Mouse (Mus musculus): ENCODE results near the gene Ccdc160.

Gene Ccdc160

DNA sequence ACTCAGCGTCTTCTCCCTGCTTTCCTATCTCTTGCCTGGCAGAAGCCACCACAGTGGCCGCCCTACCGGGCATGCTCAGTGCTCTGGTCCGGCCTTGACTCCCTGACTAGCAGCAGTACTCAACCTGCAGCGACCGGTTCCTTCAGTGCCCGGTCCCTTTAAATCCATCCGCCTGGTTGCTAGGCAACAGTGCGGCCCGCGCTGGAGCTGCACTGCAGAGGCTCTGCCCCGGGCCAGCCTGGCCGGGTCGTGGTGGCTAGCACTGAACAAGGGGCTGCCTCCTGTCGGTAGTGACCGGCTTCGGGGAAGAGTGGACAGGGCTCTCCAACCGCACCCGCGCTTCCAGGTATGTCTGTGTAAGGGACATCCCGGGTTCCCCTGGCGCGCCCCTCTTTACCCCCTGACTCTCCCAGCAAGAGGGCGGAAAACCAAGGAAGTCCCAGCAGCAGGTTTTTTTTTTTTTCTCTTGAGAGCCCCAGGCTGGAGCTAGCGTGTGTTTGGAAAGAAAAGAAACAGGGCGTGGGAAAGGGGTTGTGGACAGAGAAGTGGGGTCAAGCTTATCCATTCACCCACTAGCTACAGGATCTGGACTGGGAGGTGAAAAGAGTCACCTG is at the start of gene Ccdc160:
Ccdc160 (plus strand) TSS at position 221 of the 614 bp plus-strand sequence.
- no peak for DNase-seq

DNA sequence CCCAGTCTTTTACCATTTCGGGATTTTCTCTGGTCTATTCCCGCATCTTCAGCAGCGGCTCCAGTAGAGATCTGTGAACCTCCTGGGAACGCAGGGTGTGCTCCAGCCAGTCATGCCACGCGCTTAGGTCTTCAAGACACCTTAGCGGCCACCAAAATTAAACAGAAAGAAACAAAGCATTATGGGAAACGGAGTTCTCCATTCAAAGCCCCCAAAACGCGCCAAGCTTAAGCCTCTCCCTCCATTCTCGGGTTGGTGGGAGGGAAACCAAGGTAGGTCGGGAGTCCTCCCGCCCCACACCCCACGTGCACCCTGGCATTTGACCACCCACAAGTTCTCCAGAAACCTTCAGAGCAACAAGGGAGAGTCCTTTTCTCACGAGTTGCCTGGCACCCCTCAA is 47.2 kb upstream of the Ccdc160 start:
- no peak for DNase-seq

- DNase-seq = peak; percentile 45 to 63
These were observed 46.6 kb upstream of the Ccdc160 start for GRCm38 (mm10) chrX:52744201-52745051.

GRCm38 (mm10) chrX:52745462-52745861 is 45.5 kb upstream of the Ccdc160 start:
- peak in 1 of 2 experiments; percentile 16 for DNase-seq

DNA sequence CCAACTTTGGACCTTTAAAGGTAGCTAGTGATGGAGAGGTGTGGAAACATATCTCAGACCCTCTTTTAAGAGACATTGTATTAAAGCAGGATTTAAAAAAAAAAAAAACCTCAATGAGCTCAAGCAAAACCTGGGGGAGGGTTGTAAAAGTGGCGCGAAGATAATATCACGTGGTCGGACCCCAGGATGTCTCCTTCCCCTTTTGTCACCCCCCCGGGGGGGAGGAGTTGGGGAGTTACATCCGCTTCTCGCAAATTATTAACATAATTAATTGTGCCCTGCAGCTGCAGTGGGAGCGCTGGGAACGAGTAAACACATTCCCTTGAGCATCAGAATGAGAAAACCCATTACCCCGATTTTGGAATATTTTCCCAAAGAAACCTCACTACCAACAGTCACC is 45.1 kb upstream of the Ccdc160 start:
- no peak for DNase-seq

GRCm38 (mm10) chrX:52746849-52747248 is 44.2 kb upstream of the Ccdc160 start:
- DNase-seq = no peak

GRCm38 (mm10) chrX:52753491-52754085 is 37.4 kb upstream of the Ccdc160 start:
- DNase-seq = no peak

DNA sequence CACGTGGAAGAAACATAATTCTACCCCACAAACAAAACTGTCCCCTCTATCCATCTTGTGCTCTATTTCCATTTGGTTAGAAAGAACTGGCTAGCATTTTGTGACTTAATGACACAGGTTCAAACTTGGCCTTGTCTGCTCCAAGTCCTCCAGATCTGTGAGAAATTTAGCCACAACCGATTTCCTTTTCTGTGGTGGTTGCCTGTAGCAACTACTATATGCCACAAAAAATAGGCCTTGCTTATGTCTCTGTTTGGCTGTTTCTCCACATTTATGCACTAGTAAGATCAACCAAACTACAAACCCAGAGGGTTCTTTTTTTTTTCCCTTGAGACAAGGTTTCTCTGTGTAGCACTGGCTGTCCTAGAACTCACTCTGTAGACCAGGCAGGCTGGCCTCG is 33.8 kb upstream of the Ccdc160 start:
- DNase-seq = no peak

DNA sequence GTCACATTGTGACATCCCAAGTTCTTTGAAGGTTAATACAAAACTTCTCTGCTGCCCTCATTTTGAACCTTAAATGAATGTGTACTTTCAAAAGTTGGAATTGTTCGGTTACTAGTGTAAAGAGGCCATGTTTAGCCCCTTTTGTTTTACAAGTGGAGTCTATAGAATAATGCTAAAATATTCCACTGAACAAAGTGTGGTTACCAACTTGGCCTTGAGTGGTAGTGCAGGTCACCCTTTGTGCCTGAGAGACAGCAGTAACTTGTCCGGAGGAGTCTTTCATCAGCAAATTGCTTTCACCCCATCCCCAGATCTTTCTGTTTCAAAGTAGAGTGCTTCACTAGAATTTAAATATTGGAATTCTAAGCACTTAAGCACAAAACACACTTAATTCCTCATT is 31.8 kb upstream of the Ccdc160 start:
- DNase-seq = no peak

DNA sequence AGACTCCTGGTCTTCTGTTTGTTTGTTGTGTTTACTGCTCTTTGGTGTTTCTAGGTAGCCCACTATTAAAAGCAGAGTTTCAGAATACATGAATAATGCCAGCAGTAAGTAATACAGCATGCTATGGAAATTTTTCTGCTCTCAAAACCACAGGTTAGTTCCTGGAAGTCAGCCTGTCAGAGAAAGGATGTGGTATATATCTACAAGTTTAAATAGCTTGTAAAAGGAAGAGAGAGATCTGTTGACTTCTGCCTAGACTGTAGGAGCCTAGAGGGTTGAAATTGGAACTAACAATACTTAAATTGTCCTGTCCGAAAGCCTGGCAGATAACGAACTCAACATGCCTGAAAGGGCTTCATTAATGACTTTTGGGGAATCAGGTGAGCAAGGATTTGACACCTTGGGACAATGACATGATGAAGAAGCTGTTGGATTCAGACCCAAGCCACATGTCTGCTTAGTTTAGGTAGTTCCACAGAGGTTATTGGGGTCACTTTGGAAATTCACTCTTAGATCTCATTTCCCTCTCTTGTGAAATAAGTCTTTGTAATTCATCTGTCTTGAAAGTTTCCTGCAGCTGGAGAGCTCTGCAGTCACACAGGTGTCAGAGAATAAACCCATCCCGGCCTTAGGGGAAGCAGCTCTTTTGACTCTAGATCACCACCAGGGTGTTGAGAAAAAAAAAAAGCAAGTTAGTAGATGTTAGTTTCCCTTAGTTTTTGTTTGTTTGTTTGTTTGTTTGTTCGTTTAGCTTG is 30.6 kb upstream of the Ccdc160 start:
- no peak for DNase-seq

DNA sequence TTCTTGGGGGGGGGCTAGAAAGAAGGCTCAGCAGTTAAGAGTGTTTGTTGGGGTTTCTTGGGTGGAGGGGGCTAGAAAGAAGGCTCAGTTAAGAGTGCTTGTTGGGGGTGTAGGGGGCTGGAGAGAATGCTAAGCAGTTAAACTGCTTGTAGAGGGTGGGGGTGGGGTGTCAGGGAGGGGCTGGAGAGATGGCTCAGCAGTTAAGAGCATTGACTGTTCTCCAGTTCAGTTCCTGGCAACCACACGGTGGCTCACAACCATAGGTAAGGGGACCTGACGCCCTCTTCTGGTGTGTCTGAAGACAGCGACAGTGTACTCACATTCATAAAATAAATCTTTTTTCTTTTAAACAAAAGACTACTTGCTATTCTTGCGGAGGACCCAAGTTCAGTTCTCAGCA is 28.8 kb upstream of the Ccdc160 start:
- DNase-seq = no peak

GRCm38 (mm10) chrX:52775973-52776372 is 15.0 kb upstream of the Ccdc160 start:
- DNase-seq = peak in 1 of 2 experiments; percentile 6

DNA sequence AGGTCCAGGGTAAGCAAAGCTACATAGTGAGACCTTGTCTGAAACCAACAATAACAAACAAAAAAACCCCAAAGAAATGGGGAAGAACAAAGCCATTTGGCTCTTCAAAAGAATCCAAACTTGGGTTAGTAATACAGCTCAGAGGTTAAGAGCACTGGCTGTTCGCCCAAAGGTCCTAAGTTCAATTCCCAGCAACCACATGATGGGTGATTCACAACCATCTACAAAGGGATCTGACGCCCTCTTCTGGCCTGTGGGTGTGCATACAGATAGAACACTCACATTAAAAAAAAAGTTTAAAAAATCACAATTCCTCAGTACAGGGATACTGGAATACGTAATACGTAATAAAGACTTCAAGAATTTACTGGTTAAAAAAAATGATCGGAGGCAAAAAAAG is 13.3 kb upstream of the Ccdc160 start:
- DNase-seq = no peak

DNA sequence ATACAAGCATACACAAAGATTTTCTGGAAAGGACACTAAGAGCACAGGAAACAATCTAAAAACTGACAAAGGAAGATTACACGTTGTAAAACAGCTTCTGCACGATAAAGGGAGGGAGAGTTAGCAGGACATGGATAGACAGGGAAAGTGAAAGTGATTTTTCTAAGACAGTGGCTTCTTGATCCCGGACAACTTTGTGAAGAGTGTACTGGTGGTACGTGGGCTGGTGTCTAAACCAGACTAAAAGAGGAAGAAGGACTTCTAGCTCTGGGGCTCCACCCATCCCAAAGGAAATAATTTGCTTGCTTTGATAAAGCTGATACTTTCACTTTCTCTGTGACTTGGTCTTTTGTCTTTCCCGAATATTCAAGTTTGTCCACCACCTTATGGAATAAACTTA is 7.1 kb upstream of the Ccdc160 start:
- DNase-seq = no peak

DNA sequence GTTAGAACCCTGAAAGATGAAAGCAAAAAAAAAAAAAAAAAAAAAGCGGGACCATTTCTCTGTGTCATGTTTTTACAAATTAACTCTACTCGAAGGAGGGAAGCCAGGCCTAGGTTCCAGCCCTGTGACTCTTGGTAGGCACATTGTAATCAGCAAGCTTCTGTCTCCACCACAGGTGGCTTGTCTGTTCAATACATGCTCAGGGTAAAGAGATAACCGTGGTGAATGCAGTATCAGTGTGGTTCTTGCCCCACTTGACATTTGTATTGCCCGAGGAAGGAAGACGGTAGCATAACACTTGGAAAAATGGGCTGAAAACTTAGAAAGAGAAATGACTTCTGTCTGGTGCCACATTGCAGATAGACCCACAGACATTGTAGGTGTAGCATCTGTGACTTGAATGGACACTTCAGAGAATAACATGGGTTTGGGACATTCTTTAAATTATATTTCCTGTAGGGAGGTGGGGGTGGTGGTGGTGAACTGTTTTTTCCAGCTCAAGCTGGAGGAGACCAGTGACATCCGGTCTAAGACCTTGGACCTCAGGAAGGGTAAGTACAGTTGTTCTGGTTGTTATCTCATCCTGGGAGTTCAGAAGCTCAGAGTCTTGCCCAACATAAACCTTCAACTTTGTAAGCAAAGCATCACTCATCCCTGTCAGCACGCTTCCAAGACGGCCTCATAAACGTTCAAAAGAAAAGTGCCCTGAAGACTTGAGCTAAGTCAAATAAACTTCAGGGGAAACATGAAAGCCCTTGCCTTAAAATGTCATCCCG is 1.1 kb downstream of the Ccdc160 start:
- no peak for DNase-seq

DNA sequence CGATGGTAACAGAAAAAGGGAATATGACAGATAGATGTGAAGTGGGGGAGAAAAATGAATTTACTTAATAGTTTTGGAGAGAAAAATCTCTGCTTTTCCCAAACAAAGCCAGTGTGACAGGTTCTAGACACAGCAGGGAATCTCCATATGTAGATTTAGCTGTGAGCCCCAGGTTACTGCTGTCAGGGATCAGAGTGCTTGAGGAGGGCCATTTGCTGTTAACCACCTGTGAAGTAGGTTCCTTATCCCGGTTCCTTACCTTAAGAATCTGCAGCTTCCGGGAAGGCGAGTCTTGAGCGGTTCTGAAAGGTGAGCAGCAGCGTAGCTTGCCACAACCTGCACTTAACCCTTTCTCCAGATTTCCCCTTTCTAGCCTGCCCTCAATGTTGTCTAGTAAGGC is 1.9 kb downstream of the Ccdc160 start:
- no peak for DNase-seq

DNA sequence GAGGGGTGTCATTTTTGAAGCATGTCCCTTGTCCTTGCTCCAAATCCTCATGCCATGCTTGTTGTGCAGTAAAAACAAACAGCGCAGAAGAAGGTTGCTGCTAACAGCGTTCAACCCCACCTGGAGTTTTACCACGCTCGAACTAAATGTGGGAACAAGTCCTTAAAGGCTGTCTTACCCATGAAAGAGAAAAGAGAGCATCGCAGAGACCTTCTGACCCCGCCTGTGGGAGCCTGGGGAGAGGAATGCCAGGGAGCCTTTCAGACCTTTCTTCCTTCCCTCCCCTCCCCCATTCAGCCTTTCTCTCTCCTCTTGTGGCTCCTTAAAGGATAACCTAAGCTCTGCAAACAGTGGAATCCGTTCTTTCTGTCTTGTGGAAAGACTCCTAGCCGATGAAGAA is 4.8 kb downstream of the Ccdc160 start:
- no peak for DNase-seq

DNA sequence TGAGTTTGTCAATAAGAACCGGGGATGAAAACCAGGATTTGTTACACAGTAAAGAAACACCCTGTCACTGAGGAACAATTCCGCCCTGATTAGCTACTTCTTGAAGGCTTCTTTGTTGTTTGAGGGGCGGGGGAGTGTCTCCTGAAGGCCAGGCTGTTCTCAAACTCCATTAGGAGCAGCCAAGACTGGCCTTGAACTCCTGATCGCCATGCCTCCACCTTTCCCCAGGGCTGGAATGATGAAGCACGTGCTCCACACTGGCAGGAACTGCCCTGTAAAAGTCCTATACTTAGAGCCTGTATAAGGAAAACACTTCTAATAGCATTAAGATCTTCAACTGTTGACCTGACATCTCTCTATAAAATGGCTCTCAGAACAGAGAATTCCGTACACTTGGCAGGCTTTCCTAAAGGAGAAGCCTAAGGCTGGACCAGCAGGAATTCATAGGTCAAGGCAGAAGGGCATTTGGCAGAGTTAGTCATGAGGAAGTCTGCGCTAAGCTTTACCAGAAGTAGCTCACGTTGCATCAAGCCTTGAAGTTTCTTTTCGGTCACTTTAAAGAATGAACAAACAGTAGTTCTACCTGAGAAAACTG is 6.1 kb downstream of the Ccdc160 start:
- DNase-seq = no peak

GRCm38 (mm10) chrX:52798255-52798654 is 7.3 kb downstream of the Ccdc160 start:
- DNase-seq = no peak

DNA sequence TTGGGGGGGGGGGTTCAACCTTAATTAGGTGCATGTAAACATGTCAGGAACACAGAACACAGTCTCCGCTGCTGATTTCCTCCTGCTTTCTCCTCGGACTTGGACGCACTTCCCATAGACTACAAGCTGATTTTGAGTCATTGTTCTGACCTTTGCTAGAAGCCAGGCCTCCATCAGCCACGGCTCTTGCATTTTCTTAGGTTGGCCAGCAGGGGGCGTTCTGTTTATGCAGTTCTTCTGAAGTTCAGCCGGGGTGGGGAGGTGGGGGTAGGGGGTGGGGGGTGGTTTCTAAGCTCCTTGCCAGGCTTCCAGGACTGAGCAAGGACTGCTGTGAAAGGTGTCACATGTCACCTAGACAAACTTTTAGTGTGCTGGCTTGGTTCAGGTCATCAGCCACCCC is 8.6 kb downstream of the Ccdc160 start:
- no peak for DNase-seq

DNA sequence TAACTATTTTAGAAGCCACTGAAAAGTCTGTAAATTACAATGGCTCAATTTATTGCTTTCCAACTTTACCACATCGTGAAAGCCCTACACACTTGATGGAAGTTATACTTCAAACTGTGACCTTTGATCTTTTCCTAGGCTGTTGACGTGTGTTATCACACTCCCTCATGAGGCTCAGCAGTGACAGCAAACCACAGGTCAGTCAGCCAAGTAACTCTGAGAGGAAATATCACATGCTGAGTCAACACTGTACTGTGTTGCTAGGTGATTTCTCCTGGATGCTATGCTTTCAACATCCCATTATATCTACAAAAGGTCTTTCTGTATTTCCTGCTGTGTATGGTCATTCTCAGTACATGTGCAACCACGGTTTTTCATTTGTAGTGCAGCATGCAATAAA is 28.3 kb downstream of the Ccdc160 start:
- DNase-seq = no peak

Data from thymus, adult 18-20 months (tissue).